Mouse (Mus musculus) G1E (cell line): ENCODE results near the gene Nexn. TPM values are rescaled to one million over a fixed set of nuclear protein-coding genes. Genes with fewer than 3 reads are reported as not detected.

ENCODE experiments used
- ATAC-seq: 2 replicates; pipeline ENCODE4 v1.8.0; 2016; ENCODE audit warnings: mild to moderate bottlenecking; ENCODE audit not compliant: insufficient number of reproducible peaks, poor library complexity, low FRiP score, severe bottlenecking; ENCODE audit errors: extremely low read depth
- DNase-seq: peaks from one replicate; pipeline ENCODE4 v3.0.0; 2012; ENCODE audit warnings: low spot score
- H3K27me3 ChIP-seq: 2 replicates; pipeline ENCODE4 v1.6.1; 2012; ENCODE audit warnings: mild to moderate bottlenecking, low read length, inconsistent platforms; ENCODE audit not compliant: insufficient read depth
- H3K36me3 ChIP-seq: replicated peaks from 2 replicates; pipeline ENCODE3; 2012; ENCODE audit warnings: mild to moderate bottlenecking, inconsistent platforms
- H3K4me1 ChIP-seq: 2 replicates; pipeline ENCODE4 v1.6.1; 2012; ENCODE audit warnings: low read depth, low read length, inconsistent platforms, mixed read lengths; ENCODE audit not compliant: insufficient read depth
- H3K4me3 ChIP-seq: 2 replicates; pipeline ENCODE4 v1.5.1; 2012; ENCODE audit warnings: low read depth, mild to moderate bottlenecking, inconsistent platforms, low read length, moderate library complexity, mixed read lengths
- H3K9me3 ChIP-seq: replicated peaks from 2 replicates; pipeline ENCODE4 v1.6.1; 2012; ENCODE audit warnings: inconsistent platforms
- CTCF ChIP-seq: IDR thresholded peaks from 2 replicates; pipeline ENCODE4 v1.5.1; 2012; ENCODE audit warnings: low read depth, low read length, inconsistent platforms, mixed read lengths
- GATA1 ChIP-seq: IDR thresholded peaks from 2 replicates; pipeline ENCODE4 v1.6.1; 2012; ENCODE audit warnings: borderline replicate concordance, low read length, inconsistent platforms, mixed read lengths
- GATA2 ChIP-seq: IDR thresholded peaks from 2 replicates; pipeline ENCODE4 v1.6.1; 2012; ENCODE audit warnings: low read depth, low read length, inconsistent platforms, borderline replicate concordance
- POLR2AphosphoS5 ChIP-seq: IDR thresholded peaks from 2 replicates; pipeline ENCODE4 v1.6.1; 2012; ENCODE audit warnings: low read depth, low read length, inconsistent platforms; ENCODE audit not compliant: insufficient replicate concordance
- TAL1 ChIP-seq: conservative IDR thresholded peaks from 2 replicates; pipeline ENCODE4 v1.6.1; 2012; ENCODE audit warnings: low read depth, low read length, inconsistent platforms, mixed read lengths
- polyA plus RNA-seq: library from polyadenylated mRNA; stranded (reverse); fragments of >175 nt; gene quantifications from 2 replicates; pipeline ENCODE4 v1.2.3, GENCODE M21; 2012
- total RNA-seq, 2 experiments: library from RNA; stranded (forward) in 1 of 2; stranded (reverse) in 1 of 2; fragments of 200-1000 nt in 1 of 2; fragments of >200 nt in 1 of 2; fragmentation: Nextera tagmentation in 1 of 2; gene quantifications; 2 replicates each; pipeline ENCODE4 v1.2.3; 2014 to 2017

Gene Nexn
- total and polyA plus RNA-seq, 3 experiments = 1.0 TPM; not detected in 2

DNA sequence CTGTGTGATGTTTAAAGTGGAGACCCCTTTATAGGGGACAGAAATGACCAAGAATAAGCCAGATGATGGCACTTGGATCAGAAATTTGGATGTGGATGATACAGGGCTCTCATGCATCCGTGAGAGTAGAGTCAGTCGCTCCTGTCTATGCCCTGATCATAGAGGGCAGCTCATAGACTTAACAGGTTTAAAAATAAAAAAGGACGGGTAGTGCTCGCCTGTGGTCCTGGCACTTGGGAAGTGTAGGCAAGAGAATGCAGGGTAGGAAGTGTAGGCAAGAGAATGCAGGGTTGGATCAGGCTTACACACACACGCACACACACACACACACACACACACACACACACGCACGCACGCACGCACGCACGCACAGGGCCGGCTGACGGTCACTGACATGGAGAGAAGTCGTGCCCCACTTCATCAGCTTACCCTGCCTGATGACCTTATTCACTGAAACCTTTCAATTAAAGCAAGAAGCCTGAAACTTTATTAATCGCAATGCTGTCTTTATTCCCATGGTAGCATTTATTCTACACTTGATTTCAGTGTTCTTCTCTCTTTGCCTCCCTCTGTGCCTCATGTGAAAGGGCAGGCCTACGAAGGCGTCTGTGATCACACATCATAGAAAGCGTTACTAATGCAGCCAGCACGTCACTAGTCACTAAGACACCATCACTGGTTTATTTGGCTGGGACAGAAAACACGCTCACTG lies 7.0 kb upstream of the Nexn start:
- no peak for TF ChIP-seq POLR2AphosphoS5
- no peak for TF ChIP-seq GATA2
- peaks cover 35% of the 10 kb centered on the region for H3K36me3 ChIP-seq
- no peaks in the 10 kb centered on the region for H3K9me3 ChIP-seq
- peaks cover 4% of the 10 kb centered on the region; the same call in 1 of the 2 replicates for H3K4me1 ChIP-seq
- DNase-seq = no peak
- 0 out of 2 replicates have a peak, but pooled peaks cover 3% of the 10 kb centered on the region for H3K27me3 ChIP-seq
- H3K4me3 ChIP-seq = no peak overlapping the region
- ATAC-seq = no peak

DNA sequence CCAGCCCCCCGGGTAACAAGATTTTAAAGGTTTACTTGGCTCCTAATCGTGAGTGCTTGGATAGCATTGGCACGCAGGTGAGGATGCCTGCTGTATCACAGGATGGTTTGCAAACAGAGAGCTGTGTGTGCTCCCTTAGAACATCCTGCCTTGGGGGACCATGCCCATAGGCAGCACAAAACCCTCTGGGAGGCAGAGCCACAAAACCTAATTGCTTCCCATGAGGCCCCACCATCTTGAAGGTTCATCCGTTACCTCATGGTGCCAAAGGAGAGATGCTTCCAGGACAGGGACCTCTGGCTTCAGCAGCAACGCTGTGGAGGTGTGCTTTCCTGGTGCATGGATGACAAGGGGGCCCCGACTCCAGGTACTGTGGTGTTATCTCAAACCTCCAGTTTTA lies 5.7 kb upstream of the Nexn start:
- Histone ChIP-seq H3K9me3 (no peaks in the 10 kb centered on the region), H3K27me3 (peaks cover 7% of the 10 kb centered on the region; the same call in 1 of the 2 replicates), H3K36me3 (peaks cover 30% of the 10 kb centered on the region), H3K4me3 (no peak overlapping the region), H3K4me1 (peaks cover 4% of the 10 kb centered on the region; the same call in 1 of the 2 replicates)
- ATAC-seq (no peak), DNase-seq (no peak)
- TF ChIP-seq GATA1 = no peak
- no peak for TF ChIP-seq POLR2AphosphoS5
- no peak for TF ChIP-seq CTCF
- no peak for TF ChIP-seq GATA2
- no peak for TF ChIP-seq TAL1

DNA sequence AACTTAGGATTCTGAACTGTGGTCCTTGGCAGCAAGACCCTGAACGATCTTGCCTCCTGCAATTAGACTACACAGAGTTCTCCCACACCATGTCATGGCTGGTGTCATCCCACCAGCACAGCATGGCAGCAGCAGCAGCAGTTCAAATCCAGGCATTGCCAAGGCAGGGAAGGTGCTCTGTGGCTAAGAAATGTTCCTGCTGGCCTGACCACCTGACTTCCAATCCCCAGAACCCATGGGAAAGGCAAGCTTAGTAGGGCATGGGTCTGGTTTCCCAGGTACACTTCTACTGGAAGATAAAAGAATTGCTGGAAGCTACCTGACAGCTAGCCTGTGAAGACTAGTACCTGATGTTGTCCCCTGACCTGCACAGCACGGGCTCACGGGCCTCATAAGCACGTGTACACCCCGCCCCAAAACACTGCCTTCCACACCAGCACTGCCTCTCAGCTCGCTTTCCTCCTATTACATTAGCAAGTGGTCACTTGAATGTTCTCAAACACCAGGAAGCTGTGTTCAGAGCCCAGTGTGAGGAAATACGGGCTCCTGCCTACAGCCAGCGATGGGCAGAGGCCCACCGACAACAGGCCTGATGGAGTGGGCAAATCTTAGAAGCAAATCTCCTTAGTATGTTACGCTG lies 5.0 kb upstream of the Nexn start:
- no peaks in the 10 kb centered on the region for H3K9me3 ChIP-seq
- DNase-seq (no peak), ATAC-seq (no peak)
- TF ChIP-seq GATA1 = no peak
- no peak for TF ChIP-seq CTCF
- TF ChIP-seq POLR2AphosphoS5 = no peak
- no peak for TF ChIP-seq TAL1
- TF ChIP-seq GATA2 = no peak
- peaks cover 24% of the 10 kb centered on the region for H3K36me3 ChIP-seq
- H3K4me1 ChIP-seq = peaks cover 4% of the 10 kb centered on the region; the same call in 1 of the 2 replicates
- no peak overlapping the region for H3K4me3 ChIP-seq
- peaks cover 12% of the 10 kb centered on the region; the same call in 1 of the 2 replicates for H3K27me3 ChIP-seq

GRCm38 (mm10) chr3:152268099-152268498 lies 1.9 kb upstream of the Nexn start:
- H3K4me3 ChIP-seq = no peak overlapping the region
- H3K27me3 ChIP-seq = peaks cover 27% of the 10 kb centered on the region; the same call in 1 of the 2 replicates
- H3K9me3 ChIP-seq = no peaks in the 10 kb centered on the region
- H3K36me3 ChIP-seq = peaks cover 12% of the 10 kb centered on the region
- ATAC-seq (no peak), DNase-seq (no peak)
- no peaks in the 10 kb centered on the region for H3K4me1 ChIP-seq
- no peak for TF ChIP-seq GATA2
- no peak for TF ChIP-seq CTCF
- no peak for TF ChIP-seq TAL1
- TF ChIP-seq GATA1 = no peak
- no peak for TF ChIP-seq POLR2AphosphoS5

DNA sequence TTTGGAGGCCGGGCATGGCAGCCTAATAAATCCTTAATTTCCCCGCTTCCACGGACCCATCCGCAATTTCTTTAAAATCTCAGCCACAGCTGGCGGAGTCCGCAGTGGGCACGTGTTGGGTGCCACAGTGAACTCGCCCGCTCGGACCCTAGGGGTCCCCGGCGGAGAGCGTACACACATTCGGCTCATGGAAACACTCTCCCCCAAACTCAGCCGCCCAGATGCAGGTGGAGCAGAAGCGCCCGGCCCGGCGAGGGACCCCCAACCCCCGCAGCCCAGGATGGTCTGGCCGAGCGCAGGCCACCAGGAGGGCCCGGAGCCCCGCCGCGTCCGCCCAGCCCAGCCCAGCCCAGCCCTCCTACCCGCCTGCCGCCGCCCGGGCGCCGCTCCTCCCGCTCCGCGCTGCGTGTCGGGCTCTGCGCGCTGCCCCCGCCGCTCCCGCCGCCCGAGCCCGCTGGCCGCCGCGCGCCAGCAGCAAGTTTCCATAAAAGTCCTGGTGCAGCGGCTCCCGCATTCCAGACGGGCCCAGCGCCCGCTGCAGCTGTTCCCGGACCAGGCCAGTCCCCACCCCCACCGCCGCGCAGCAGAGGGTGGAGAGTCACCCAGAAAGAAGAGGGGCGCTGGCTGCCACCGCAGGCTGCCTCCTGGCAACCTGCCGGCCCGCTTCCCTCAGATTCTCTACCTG lies 657 bp downstream of the Nexn start:
- Histone ChIP-seq H3K4me1 (no peaks in the 10 kb centered on the region), H3K4me3 (no peak overlapping the region), H3K36me3 (no peaks in the 10 kb centered on the region), H3K9me3 (no peaks in the 10 kb centered on the region), H3K27me3 (peaks cover 42% of the 10 kb centered on the region; the same call in 1 of the 2 replicates)
- ATAC-seq (no peak), DNase-seq (no peak)
- TF ChIP-seq GATA1 (no peak), TAL1 (no peak), POLR2AphosphoS5 (no peak), GATA2 (no peak), CTCF (no peak)

- H3K4me3 ChIP-seq = no peak overlapping the region
- no peak for DNase-seq
- no peak; the same call in 1 of the 2 replicates for ATAC-seq
- peaks cover 42% of the 10 kb centered on the region; the same call in 1 of the 2 replicates for H3K27me3 ChIP-seq
- H3K9me3 ChIP-seq = no peaks in the 10 kb centered on the region
- no peak for TF ChIP-seq GATA1
- TF ChIP-seq POLR2AphosphoS5 = no peak
- TF ChIP-seq TAL1 = no peak
- no peak for TF ChIP-seq CTCF
- no peaks in the 10 kb centered on the region for H3K4me1 ChIP-seq
- no peaks in the 10 kb centered on the region for H3K36me3 ChIP-seq
These were observed 1.3 kb downstream of the Nexn start for GRCm38 (mm10) chr3:152264830-152265229.
